Mouse (Mus musculus): Measurements from ENCODE around the gene Kansl1l. TPM values are rescaled to one million over a fixed set of nuclear protein-coding genes. Genes with fewer than 3 reads are reported as not detected.

Gene Kansl1l
- 10 to 100 TPM in 1 of 2 experiments, 1 to 10 TPM in 1; 9.5 to 12.1 TPM for total RNA-seq (2021)

- peak; percentile 90 to 98 for DNase-seq (ENCODE audit: extremely low spot score in 1 of 2, low spot score in 2 of 2)
Observed at GRCm38 (mm10) chr1:66817453-66817839, at the start of gene Kansl1l. Gene Kansl1l, minus strand, starts transcription at chr1:66817562.

GRCm38 (mm10) chr1:66865633-66866032 is 48.3 kb upstream of the Kansl1l start:
- intact Hi-C loops (cut with DNase I): no loop called here
- no peak for DNase-seq (ENCODE audit: extremely low spot score in 1 of 2, low spot score in 2 of 2)

More at GRCm38 (mm10) chr1:66817453-66817839, at the start of gene Kansl1l:
- intact Hi-C loops (cut with DNase I): loop anchor here (10.0 kb wide), 1 partner anchor 113 kb away; the partner anchor contains the start of gene Rpe

- intact Hi-C loops (cut with DNase I): no loop called here
- no peak for DNase-seq (ENCODE audit: extremely low spot score in 1 of 2, low spot score in 2 of 2)
Observed at GRCm38 (mm10) chr1:66863741-66864495, 46.6 kb upstream of the Kansl1l start.

GRCm38 (mm10) chr1:66862712-66863511 is 45.5 kb upstream of the Kansl1l start, which contains the start of gene Acadl:
Gene Acadl, minus strand, starts transcription at chr1:66863277.
- intact Hi-C loops (cut with DNase I): no loop called here
- peak; percentile 68 to 91 for DNase-seq (ENCODE audit: extremely low spot score in 1 of 2, low spot score in 2 of 2)

GRCm38 (mm10) chr1:66861764-66862672 is 44.7 kb upstream of the Kansl1l start:
- no peak for DNase-seq (ENCODE audit: extremely low spot score in 1 of 2, low spot score in 2 of 2)
- intact Hi-C loops (cut with DNase I): no loop called here

- no peak for DNase-seq (ENCODE audit: extremely low spot score in 1 of 2, low spot score in 2 of 2)
- intact Hi-C loops (cut with DNase I): no loop called here
Observed at GRCm38 (mm10) chr1:66847506-66847905, 30.1 kb upstream of the Kansl1l start.

- DNase-seq (ENCODE audit: extremely low spot score in 1 of 2, low spot score in 2 of 2): no peak
- intact Hi-C loops (cut with DNase I): no loop called here
Observed at GRCm38 (mm10) chr1:66845690-66846318, 28.4 kb upstream of the Kansl1l start.

GRCm38 (mm10) chr1:66841938-66842337 is 24.6 kb upstream of the Kansl1l start:
- no peak for DNase-seq (ENCODE audit: extremely low spot score in 1 of 2, low spot score in 2 of 2)
- intact Hi-C loops (cut with DNase I): no loop called here

- no peak for DNase-seq (ENCODE audit: extremely low spot score in 1 of 2, low spot score in 2 of 2)
- intact Hi-C loops (cut with DNase I): no loop called here
Observed at GRCm38 (mm10) chr1:66841510-66841909, 24.1 kb upstream of the Kansl1l start.

- no peak for DNase-seq (ENCODE audit: extremely low spot score in 1 of 2, low spot score in 2 of 2)
- intact Hi-C loops (cut with DNase I): loop anchor here (5.0 kb wide), 1 partner anchor 738 kb away; no protein-coding TSS in a partner anchor
Observed at GRCm38 (mm10) chr1:66839755-66840438, 22.5 kb upstream of the Kansl1l start.

- DNase-seq (ENCODE audit: extremely low spot score in 1 of 2, low spot score in 2 of 2): no peak
- intact Hi-C loops (cut with DNase I): loop anchor here (5.0 kb wide), 1 partner anchor 737 kb away; no protein-coding TSS in a partner anchor
Observed at GRCm38 (mm10) chr1:66839135-66839534, 21.8 kb upstream of the Kansl1l start.

- peak; percentile 67 to 74 for DNase-seq (ENCODE audit: extremely low spot score in 1 of 2, low spot score in 2 of 2)
- intact Hi-C loops (cut with DNase I): loop anchor here (5.0 kb wide), 1 partner anchor 736 kb away; no protein-coding TSS in a partner anchor
Observed at GRCm38 (mm10) chr1:66838184-66839042, 21.1 kb upstream of the Kansl1l start.

GRCm38 (mm10) chr1:66837207-66837606 is 19.8 kb upstream of the Kansl1l start:
- intact Hi-C loops (cut with DNase I): loop anchor here (5.0 kb wide), 1 partner anchor 735 kb away; no protein-coding TSS in a partner anchor
- no peak for DNase-seq (ENCODE audit: extremely low spot score in 1 of 2, low spot score in 2 of 2)

GRCm38 (mm10) chr1:66832636-66833165 is 15.3 kb upstream of the Kansl1l start:
- intact Hi-C loops (cut with DNase I): no loop called here
- no peak for DNase-seq (ENCODE audit: extremely low spot score in 1 of 2, low spot score in 2 of 2)

GRCm38 (mm10) chr1:66831824-66832600 is 14.7 kb upstream of the Kansl1l start:
- DNase-seq (ENCODE audit: extremely low spot score in 1 of 2, low spot score in 2 of 2): no peak
- intact Hi-C loops (cut with DNase I): no loop called here

All from left cerebral cortex, postnatal 10 days (tissue).